Mouse (Mus musculus): ENCODE data around the gene Creb3l1.

The Creb3l1 gene

GRCm38 (mm10) chr2:91962864-91963401 is 61.4 kb downstream of the Creb3l1 start:
- DNase-seq: no peak

- DNase-seq: no peak
These were observed 62.2 kb downstream of the Creb3l1 start for GRCm38 (mm10) chr2:91961901-91962761.

GRCm38 (mm10) chr2:91960459-91960858 is 63.8 kb downstream of the Creb3l1 start:
- no peak for DNase-seq

GRCm38 (mm10) chr2:91959544-91960410 is 64.5 kb downstream of the Creb3l1 start:
- no peak for DNase-seq

GRCm38 (mm10) chr2:91958701-91959457 is 65.4 kb downstream of the Creb3l1 start:
- DNase-seq: peak; percentile 57

GRCm38 (mm10) chr2:91958049-91958448 is 66.3 kb downstream of the Creb3l1 start:
- DNase-seq: no peak

- DNase-seq: peak; percentile 65
These were observed 67.2 kb downstream of the Creb3l1 start for GRCm38 (mm10) chr2:91957096-91957495.

- no peak for DNase-seq
These were observed 68.4 kb downstream of the Creb3l1 start for GRCm38 (mm10) chr2:91955875-91956274.

GRCm38 (mm10) chr2:91955121-91955591 is 69.1 kb downstream of the Creb3l1 start:
- DNase-seq: no peak

GRCm38 (mm10) chr2:91953825-91954224 is 70.5 kb downstream of the Creb3l1 start:
- no peak for DNase-seq

GRCm38 (mm10) chr2:91950275-91951085 is 73.8 kb downstream of the Creb3l1 start:
- no peak for DNase-seq

- no peak for DNase-seq
These were observed 74.7 kb downstream of the Creb3l1 start for GRCm38 (mm10) chr2:91949411-91950274.

GRCm38 (mm10) chr2:91948792-91949241 is 75.5 kb downstream of the Creb3l1 start:
- DNase-seq: no peak

- no peak for DNase-seq
These were observed 76.2 kb downstream of the Creb3l1 start for GRCm38 (mm10) chr2:91948151-91948509.

- DNase-seq: no peak
These were observed 76.7 kb downstream of the Creb3l1 start for GRCm38 (mm10) chr2:91947397-91948150.

- no peak for DNase-seq
These were observed 77.5 kb downstream of the Creb3l1 start for GRCm38 (mm10) chr2:91946836-91947235.

GRCm38 (mm10) chr2:91945483-91945882 is 78.8 kb downstream of the Creb3l1 start, which contains the start of gene Gm9821:
Gene Gm9821 (plus strand): TSS chr2:91945703.
- DNase-seq: no peak

- DNase-seq: peak; percentile 90
These were observed 79.9 kb downstream of the Creb3l1 start for GRCm38 (mm10) chr2:91944170-91944950.

- DNase-seq: no peak
These were observed 81.9 kb downstream of the Creb3l1 start for GRCm38 (mm10) chr2:91942356-91942755.
